Mouse (Mus musculus): ENCODE results near the gene Spata31d1a. TPM values are rescaled to one million over a fixed set of nuclear protein-coding genes. Genes with fewer than 3 reads are reported as not detected.
"Not testable (repeated sequence)": the region's sequence is repeated elsewhere in the genome, so short reads cannot be mapped to it uniquely, and the experiment has no call there.

Gene Spata31d1a
- polyA plus RNA-seq, 1 experiment from 2014 or later = not detected

DNA sequence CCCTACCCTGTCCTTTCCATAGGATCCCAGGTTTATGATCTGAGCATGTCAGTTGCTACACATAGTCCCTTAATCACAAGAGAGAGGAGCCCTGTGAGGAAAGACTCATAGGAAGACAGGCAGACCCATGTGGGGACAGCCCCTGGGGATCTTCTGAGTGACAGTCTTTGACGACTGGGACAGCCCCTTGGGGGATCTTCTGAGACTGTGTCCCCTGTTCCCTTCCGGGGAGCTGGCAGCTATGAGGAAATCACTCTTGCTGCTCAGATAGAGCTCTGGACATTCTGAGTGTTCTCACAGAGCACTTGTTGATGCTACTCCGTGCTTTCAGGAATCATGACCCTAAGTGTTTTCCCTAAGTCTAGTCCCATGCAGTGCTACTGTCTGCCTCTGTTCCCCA, 3.6 kb upstream of the Spata31d1a start:
- 51% methylated on average over 3 of the region's 3 CpGs for WGBS
- no peak overlapping the region for H3K4me2 ChIP-seq (replicated peaks; ENCODE audit: low read depth, low read length)
- no peaks in the 10 kb centered on the region for H3K36me3 ChIP-seq (ENCODE audit: insufficient read depth, low read length)
- no peak for ATAC-seq (ENCODE audit: low FRiP score, low TSS enrichment)
- no peaks in the 10 kb centered on the region for H3K9me3 ChIP-seq (ENCODE audit: low read length)
- no peaks in the 10 kb centered on the region for H3K27me3 ChIP-seq (ENCODE audit: insufficient read depth, low read length)
- no peak overlapping the region for H3K27ac ChIP-seq (ENCODE audit: low read length)
- no peak overlapping the region for H3K4me3 ChIP-seq (ENCODE audit: low read length)
- no peak overlapping the region for H3K9ac ChIP-seq (replicated peaks; ENCODE audit: low read length)
- no peaks in the 10 kb centered on the region for H3K4me1 ChIP-seq (ENCODE audit: insufficient read depth, low read length)

DNA sequence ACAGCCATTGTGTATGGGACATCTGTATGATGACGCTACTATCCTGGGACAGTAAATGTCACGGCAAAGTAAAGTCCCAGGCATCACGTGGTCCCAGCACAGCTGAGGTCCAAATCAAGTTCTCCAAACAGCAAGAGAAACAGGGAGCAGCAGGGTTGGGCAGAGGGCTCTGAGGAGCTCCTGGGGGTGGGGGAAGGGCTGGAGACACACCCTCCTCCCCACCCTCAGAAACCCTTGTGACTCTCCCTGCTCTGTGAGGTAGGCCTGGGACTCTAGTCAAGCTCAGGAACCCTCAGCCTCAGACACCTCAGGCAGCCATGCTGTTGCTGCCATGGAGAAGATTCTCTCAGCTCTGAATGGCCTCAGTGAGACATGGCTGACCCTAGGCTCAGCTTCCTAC, 1.9 kb upstream of the Spata31d1a start, which contains the start of gene Spata31d1b:
Gene Spata31d1b (plus strand): TSS at position 301 of the 400 bp plus-strand sequence.
- H3K27ac ChIP-seq (ENCODE audit: low read length); H3K4me3 ChIP-seq (ENCODE audit: low read length); H3K4me2 ChIP-seq (replicated peaks; ENCODE audit: low read depth, low read length); H3K27me3 ChIP-seq (ENCODE audit: insufficient read depth, low read length); H3K9me3 ChIP-seq (ENCODE audit: low read length); H3K4me1 ChIP-seq (ENCODE audit: insufficient read depth, low read length); H3K9ac ChIP-seq (replicated peaks; ENCODE audit: low read length); H3K36me3 ChIP-seq (ENCODE audit: insufficient read depth, low read length); ATAC-seq (ENCODE audit: low FRiP score, low TSS enrichment): not testable (repeated sequence)
- WGBS = 72% methylated on average over 3 of the region's 3 CpGs

DNA sequence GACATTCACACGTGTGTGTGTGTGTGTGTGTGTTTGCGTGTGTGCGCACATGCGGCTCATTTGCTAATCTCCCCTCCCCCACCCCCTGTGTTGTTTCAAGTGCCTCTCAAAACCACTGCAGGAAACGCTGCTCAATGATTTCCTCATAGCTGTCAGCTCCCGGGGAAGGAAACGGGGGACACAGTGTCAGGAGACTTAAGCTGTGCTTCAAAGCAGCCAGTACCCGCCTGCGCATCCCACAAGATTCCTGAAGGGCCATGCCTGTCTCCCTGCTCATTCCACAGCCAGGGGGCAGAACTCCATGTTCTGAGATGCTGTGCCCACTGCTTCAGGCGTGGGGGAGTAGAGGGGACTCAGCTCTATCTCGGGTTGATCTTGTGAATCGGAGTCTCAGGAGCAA, 5.6 kb downstream of the Spata31d1a start:
- Histone ChIP-seq H3K4me2 (replicated peaks; ENCODE audit: low read depth, low read length) (peak overlapping the region; percentile 10; the same call in 1 of the 2 replicates), H3K4me3 (ENCODE audit: low read length) (no peak overlapping the region), H3K4me1 (ENCODE audit: insufficient read depth, low read length) (peaks cover 4% of the 10 kb centered on the region; the same call in 1 of the 2 replicates), H3K27me3 (ENCODE audit: insufficient read depth, low read length) (no peaks in the 10 kb centered on the region), H3K9ac (replicated peaks; ENCODE audit: low read length) (no peak overlapping the region), H3K36me3 (ENCODE audit: insufficient read depth, low read length) (no peaks in the 10 kb centered on the region), H3K9me3 (ENCODE audit: low read length) (no peaks in the 10 kb centered on the region), H3K27ac (ENCODE audit: low read length) (no peak overlapping the region)
- 36% methylated on average over 12 of the region's 12 CpGs for WGBS
- ATAC-seq (ENCODE audit: low FRiP score, low TSS enrichment) = 0 out of 2 replicates have a peak, but pooled peaks have one; percentile 63

DNA sequence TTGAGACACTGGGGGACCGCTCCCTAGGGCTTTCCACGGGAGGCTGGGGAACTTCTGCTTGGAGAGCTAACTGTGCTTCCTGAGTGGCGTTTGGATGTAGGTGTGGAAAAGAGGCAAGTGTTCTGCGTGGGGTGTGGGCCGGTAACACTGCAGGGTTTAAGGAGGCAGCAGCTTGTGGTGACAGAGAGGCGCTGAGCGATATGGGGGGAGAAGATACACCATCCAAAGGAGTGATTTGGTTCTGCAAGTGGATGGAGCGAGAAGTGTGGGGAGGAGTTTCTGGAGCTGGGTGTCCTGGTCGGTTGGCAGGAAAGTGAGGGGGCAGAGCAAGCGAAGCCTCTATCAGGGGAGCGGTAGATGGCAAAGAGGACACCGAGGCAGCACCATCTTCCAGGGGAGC, 6.6 kb downstream of the Spata31d1a start:
- 81% methylated on average over 12 of the region's 12 CpGs for WGBS
- peaks cover 4% of the 10 kb centered on the region; the same call in 1 of the 2 replicates for H3K4me1 ChIP-seq (ENCODE audit: insufficient read depth, low read length)
- no peaks in the 10 kb centered on the region for H3K36me3 ChIP-seq (ENCODE audit: insufficient read depth, low read length)
- H3K27me3 ChIP-seq (ENCODE audit: insufficient read depth, low read length) = no peaks in the 10 kb centered on the region
- no peaks in the 10 kb centered on the region for H3K9me3 ChIP-seq (ENCODE audit: low read length)
- H3K4me2 ChIP-seq (replicated peaks; ENCODE audit: low read depth, low read length) = no peak overlapping the region
- H3K9ac ChIP-seq (replicated peaks; ENCODE audit: low read length) = no peak overlapping the region
- no peak for ATAC-seq (ENCODE audit: low FRiP score, low TSS enrichment)
- H3K27ac ChIP-seq (ENCODE audit: low read length) = no peak overlapping the region
- no peak overlapping the region for H3K4me3 ChIP-seq (ENCODE audit: low read length)

DNA sequence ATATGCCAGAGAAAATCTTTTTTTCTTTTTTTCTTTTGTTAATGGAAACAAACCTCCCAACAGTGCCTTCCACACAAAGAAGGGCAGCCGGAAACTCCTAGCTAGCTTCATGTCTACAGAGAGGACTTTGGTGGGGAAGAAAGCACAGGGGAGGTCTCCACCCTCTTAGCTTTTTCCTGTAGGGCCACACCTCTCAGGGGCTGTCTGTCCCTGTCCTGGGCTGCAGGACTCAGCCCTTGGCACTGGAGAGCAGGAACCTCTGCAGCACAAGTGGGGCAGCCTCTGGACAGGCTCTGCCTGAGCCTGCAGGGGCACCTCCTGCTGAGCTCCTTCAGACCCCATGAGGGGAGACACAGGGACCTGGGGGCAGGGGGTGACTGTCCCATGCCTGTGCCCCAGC, 10.0 kb downstream of the Spata31d1a start:
- not testable (repeated sequence) for H3K27ac ChIP-seq (ENCODE audit: low read length); ATAC-seq (ENCODE audit: low FRiP score, low TSS enrichment); H3K27me3 ChIP-seq (ENCODE audit: insufficient read depth, low read length); H3K36me3 ChIP-seq (ENCODE audit: insufficient read depth, low read length); H3K4me2 ChIP-seq (replicated peaks; ENCODE audit: low read depth, low read length); H3K4me3 ChIP-seq (ENCODE audit: low read length); H3K9me3 ChIP-seq (ENCODE audit: low read length); H3K4me1 ChIP-seq (ENCODE audit: insufficient read depth, low read length); H3K9ac ChIP-seq (replicated peaks; ENCODE audit: low read length)
- WGBS = 77% methylated on average over 1 of the region's 1 CpGs

DNA sequence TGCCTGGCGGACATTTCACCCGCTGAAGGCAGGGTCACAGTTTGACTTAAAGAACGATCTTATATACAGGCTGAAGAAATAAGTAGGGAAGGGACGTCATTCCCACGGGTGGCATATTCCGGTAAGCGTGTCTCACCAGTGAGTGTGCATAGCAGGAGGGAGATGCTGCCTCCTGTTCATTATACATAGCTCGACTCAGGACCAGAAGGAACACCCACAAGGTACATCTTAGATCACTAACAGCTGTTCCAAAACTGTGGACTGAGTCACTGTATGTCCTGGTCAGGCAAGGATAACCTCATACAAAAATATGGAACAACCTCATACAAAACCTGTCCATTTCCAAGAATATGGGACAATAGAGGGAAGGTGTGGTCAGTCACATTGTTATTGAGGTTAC, 11.0 kb downstream of the Spata31d1a start:
- H3K4me2 ChIP-seq (replicated peaks; ENCODE audit: low read depth, low read length) = no peak overlapping the region
- H3K4me1 ChIP-seq (ENCODE audit: insufficient read depth, low read length) = no peaks in the 10 kb centered on the region
- H3K27ac ChIP-seq (ENCODE audit: low read length) = no peak overlapping the region
- H3K4me3 ChIP-seq (ENCODE audit: low read length) = no peak overlapping the region
- no peaks in the 10 kb centered on the region for H3K9me3 ChIP-seq (ENCODE audit: low read length)
- H3K36me3 ChIP-seq (ENCODE audit: insufficient read depth, low read length) = no peaks in the 10 kb centered on the region
- 91% methylated on average over 8 of the region's 8 CpGs for WGBS
- H3K27me3 ChIP-seq (ENCODE audit: insufficient read depth, low read length) = no peaks in the 10 kb centered on the region
- no peak for ATAC-seq (ENCODE audit: low FRiP score, low TSS enrichment)
- H3K9ac ChIP-seq (replicated peaks; ENCODE audit: low read length) = no peak overlapping the region

DNA sequence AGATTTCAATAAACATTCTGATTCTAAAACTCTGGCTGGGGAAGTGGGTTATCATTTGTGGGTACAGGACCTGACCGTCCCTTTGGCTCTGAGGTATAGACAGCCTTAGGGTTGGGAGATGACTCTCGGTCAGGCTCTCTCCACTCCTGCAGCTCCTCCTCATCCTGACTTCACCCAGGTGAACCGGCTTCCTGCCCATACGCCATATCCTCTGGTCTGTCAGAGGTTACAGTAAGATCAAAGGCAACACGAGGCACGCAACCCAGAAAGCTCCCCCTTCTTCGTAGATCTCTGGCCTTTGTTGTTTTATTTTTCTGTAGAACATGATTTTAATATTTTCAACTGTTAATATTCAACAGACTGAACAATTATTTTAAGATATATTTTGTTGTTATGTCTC, 14.3 kb downstream of the Spata31d1a start:
- 72% methylated on average over 7 of the region's 7 CpGs for WGBS
- Histone ChIP-seq H3K27ac (ENCODE audit: low read length) (no peak overlapping the region), H3K27me3 (ENCODE audit: insufficient read depth, low read length) (no peaks in the 10 kb centered on the region), H3K9ac (replicated peaks; ENCODE audit: low read length) (no peak overlapping the region), H3K36me3 (ENCODE audit: insufficient read depth, low read length) (no peaks in the 10 kb centered on the region), H3K4me2 (replicated peaks; ENCODE audit: low read depth, low read length) (no peak overlapping the region), H3K4me3 (ENCODE audit: low read length) (no peak overlapping the region), H3K4me1 (ENCODE audit: insufficient read depth, low read length) (no peaks in the 10 kb centered on the region), H3K9me3 (ENCODE audit: low read length) (no peaks in the 10 kb centered on the region)
- no peak for ATAC-seq (ENCODE audit: low FRiP score, low TSS enrichment)

DNA sequence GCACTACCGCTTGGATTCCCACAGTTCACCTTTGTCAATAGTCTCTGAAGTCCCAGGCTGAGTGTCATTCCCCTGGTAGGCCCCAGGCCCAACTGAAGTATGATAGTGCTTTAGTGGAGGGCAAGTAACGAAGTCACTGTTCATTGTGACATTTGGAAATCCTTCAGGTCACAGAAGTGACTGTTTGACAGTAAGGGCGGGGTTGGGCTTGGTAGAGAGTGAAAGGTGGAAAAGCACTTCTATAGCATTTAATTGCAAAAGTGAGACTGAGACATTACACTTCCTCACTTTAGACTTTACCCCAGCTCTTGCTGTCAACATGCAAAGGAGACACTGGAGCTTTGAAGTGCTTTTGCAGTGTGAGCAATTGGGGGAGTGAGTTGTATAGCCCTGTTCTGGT, 16.1 kb downstream of the Spata31d1a start, which contains the start of gene 4921517D22Rik:
Gene 4921517D22Rik (minus strand): TSS at position 101 of the 400 bp plus-strand sequence.
- WGBS = 84% methylated on average over 3 of the region's 3 CpGs
- no peak within 1 kb of the TSS for H3K4me3 ChIP-seq (ENCODE audit: low read length)
- no peak for ATAC-seq (ENCODE audit: low FRiP score, low TSS enrichment)
- no peaks in the 10 kb centered on the region for H3K27me3 ChIP-seq (ENCODE audit: insufficient read depth, low read length)
- H3K4me1 ChIP-seq (ENCODE audit: insufficient read depth, low read length) = no peaks in the 10 kb centered on the region
- H3K27ac ChIP-seq (ENCODE audit: low read length) = no peak within 1 kb of the TSS
- no peaks in the 10 kb centered on the region for H3K36me3 ChIP-seq (ENCODE audit: insufficient read depth, low read length)
- H3K4me2 ChIP-seq (replicated peaks; ENCODE audit: low read depth, low read length) = no peak within 1 kb of the TSS
- H3K9me3 ChIP-seq (ENCODE audit: low read length) = no peaks in the 10 kb centered on the region
- H3K9ac ChIP-seq (replicated peaks; ENCODE audit: low read length) = no peak within 1 kb of the TSS

DNA sequence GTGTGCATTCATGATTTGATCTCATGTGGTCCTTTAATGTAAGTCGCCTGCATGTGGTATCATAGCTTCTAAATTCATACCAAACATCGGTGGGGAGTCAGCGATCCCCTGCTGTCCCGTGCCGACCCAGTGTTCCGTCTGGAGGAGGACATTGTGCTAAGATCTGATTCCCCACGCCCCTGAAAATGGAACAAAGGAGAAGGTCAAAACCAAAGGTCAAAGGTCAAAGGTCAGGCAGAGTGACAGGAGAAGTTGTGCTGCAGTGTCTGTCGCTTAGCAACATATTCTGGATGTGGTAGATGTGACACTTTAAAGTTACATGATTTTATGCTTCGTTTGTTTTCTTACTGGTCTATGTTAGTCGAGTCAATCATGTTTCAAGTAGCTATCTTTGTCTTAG, 18.7 kb downstream of the Spata31d1a start:
- Histone ChIP-seq H3K4me1 (ENCODE audit: insufficient read depth, low read length) (no peaks in the 10 kb centered on the region), H3K9me3 (ENCODE audit: low read length) (no peaks in the 10 kb centered on the region), H3K4me2 (replicated peaks; ENCODE audit: low read depth, low read length) (no peak overlapping the region), H3K9ac (replicated peaks; ENCODE audit: low read length) (no peak overlapping the region), H3K27ac (ENCODE audit: low read length) (no peak overlapping the region), H3K4me3 (ENCODE audit: low read length) (no peak overlapping the region), H3K27me3 (ENCODE audit: insufficient read depth, low read length) (no peaks in the 10 kb centered on the region), H3K36me3 (ENCODE audit: insufficient read depth, low read length) (no peaks in the 10 kb centered on the region)
- ATAC-seq (ENCODE audit: low FRiP score, low TSS enrichment) = no peak
- WGBS = 74% methylated on average over 10 of the region's 10 CpGs

DNA sequence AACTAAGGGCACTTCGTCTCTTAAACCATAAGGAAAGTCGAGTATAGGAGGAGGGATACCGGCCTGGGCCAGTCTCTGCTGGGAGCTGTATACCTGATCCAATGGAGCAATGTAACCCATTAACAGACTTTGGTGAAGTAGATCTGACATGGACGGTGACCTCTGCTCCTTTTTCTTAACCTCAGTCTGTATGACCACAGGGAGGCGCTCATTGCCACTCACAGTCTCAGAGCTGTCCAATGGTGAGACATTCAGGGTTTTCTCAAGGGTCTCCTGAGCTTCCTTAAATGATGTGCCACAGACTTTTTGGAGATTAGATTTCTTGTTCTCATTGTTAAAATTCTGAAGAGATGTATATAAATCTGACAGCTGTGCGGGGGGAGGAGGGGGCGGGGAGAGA, 19.6 kb downstream of the Spata31d1a start:
- 79% methylated on average over 7 of the region's 7 CpGs for WGBS
- Histone ChIP-seq H3K27ac (ENCODE audit: low read length) (no peak overlapping the region), H3K4me3 (ENCODE audit: low read length) (no peak overlapping the region), H3K27me3 (ENCODE audit: insufficient read depth, low read length) (no peaks in the 10 kb centered on the region), H3K9me3 (ENCODE audit: low read length) (no peaks in the 10 kb centered on the region), H3K9ac (replicated peaks; ENCODE audit: low read length) (no peak overlapping the region), H3K4me2 (replicated peaks; ENCODE audit: low read depth, low read length) (no peak overlapping the region), H3K4me1 (ENCODE audit: insufficient read depth, low read length) (no peaks in the 10 kb centered on the region), H3K36me3 (ENCODE audit: insufficient read depth, low read length) (no peaks in the 10 kb centered on the region)
- ATAC-seq (ENCODE audit: low FRiP score, low TSS enrichment) = no peak

Measured in kidney, embryonic 16.5 days (tissue).